In genomic region chr11:90663052-90663451, GRCm38 (mm10) we compare ENCODE assay signal across 11 mouse cellular contexts. TPM values are rescaled to one million over a fixed set of nuclear protein-coding genes. Genes with fewer than 3 reads are reported as not detected.
DNase-seq lines count a peak whose midpoint lies in the region; ATAC-seq lines count a peak whose summit lies in the region.
"Had no signal": no experiment of that assay in that cellular context is flagged by ENCODE, and none has a peak within 500 bp of the region (broad histone marks: within the 10 kb centered on the region; RNA-seq: fewer than 3 reads in every experiment).

No protein-coding gene starts in this region.

- 0 out of 2 replicates have a peak overlapping the region, but pooled peaks have one; percentile 89 for H3K27ac ChIP-seq in embryonic facial prominence, embryonic 14.5 days (replicated peaks; ENCODE audit: low read depth, low read length)
- H3K27ac ChIP-seq in liver, embryonic 11.5 days (ENCODE audit: low read depth, low read length), result peak overlapping the region; percentile 98
- H3K27ac ChIP-seq in stomach, embryonic 14.5 days (ENCODE audit: low read length), result no peak overlapping the region
- no peak overlapping the region for H3K27ac ChIP-seq in hindbrain, embryonic 12.5 days
- H3K27ac ChIP-seq: heart, adult 2 months; kidney, postnatal 0 days had no signal

- WGBS in embryonic facial prominence, embryonic 14.5 days, result 86% methylated on average over 3 of the region's 3 CpGs
- WGBS in liver, embryonic 11.5 days, result 37% methylated on average over 3 of the region's 3 CpGs
- WGBS in stomach, embryonic 14.5 days, result 54% methylated on average over 3 of the region's 3 CpGs
- WGBS in hindbrain, embryonic 12.5 days, result 88% methylated on average over 3 of the region's 3 CpGs

- peaks cover 70% of the 10 kb centered on the region for H3K4me1 ChIP-seq in megakaryocyte, embryonic 14.5 days
- peaks cover 34% of the 10 kb centered on the region for H3K4me1 ChIP-seq in embryonic facial prominence, embryonic 14.5 days (ENCODE audit: control insufficient read depth, insufficient read depth, low read length)
- peaks cover 45% of the 10 kb centered on the region for H3K4me1 ChIP-seq in liver, embryonic 11.5 days (replicated peaks; ENCODE audit: control insufficient read depth, insufficient read depth, low read length)
- peaks cover 34% of the 10 kb centered on the region for H3K4me1 ChIP-seq in stomach, embryonic 14.5 days (ENCODE audit: control insufficient read depth, insufficient read depth, low read length)
- H3K4me1 ChIP-seq in hindbrain, embryonic 12.5 days, result peaks cover 22% of the 10 kb centered on the region

- no peak overlapping the region for H3K9ac ChIP-seq in embryonic facial prominence, embryonic 14.5 days (ENCODE audit: low read depth, low read length)
- peak overlapping the region; percentile 4; the same call in 1 of the 2 replicates for H3K9ac ChIP-seq in liver, embryonic 11.5 days (ENCODE audit: low read depth, low read length)
- H3K9ac ChIP-seq in stomach, embryonic 14.5 days (replicated peaks; ENCODE audit: low read depth, low read length), result no peak overlapping the region
- no peak overlapping the region for H3K9ac ChIP-seq in hindbrain, embryonic 12.5 days
- H3K9ac ChIP-seq: lung, embryonic 14.5 days had no signal

- peaks cover 72% of the 10 kb centered on the region for H3K36me3 ChIP-seq in megakaryocyte, embryonic 14.5 days (replicated peaks; ENCODE audit: low read length)
- peaks cover 22% of the 10 kb centered on the region for H3K36me3 ChIP-seq in embryonic facial prominence, embryonic 14.5 days (ENCODE audit: control insufficient read depth, insufficient read depth, low read length)
- H3K36me3 ChIP-seq in liver, embryonic 11.5 days (ENCODE audit: control insufficient read depth, insufficient read depth, low read length), result peaks cover 16% of the 10 kb centered on the region; the same call in 1 of the 2 replicates
- H3K36me3 ChIP-seq in stomach, embryonic 14.5 days (ENCODE audit: control insufficient read depth, insufficient read depth, low read length), result peaks cover 3% of the 10 kb centered on the region; the same call in 1 of the 2 replicates
- H3K36me3 ChIP-seq in hindbrain, embryonic 12.5 days, result peaks cover 4% of the 10 kb centered on the region; the same call in 1 of the 2 replicates

- H3K9me3 ChIP-seq in megakaryocyte, embryonic 14.5 days, result no peaks in the 10 kb centered on the region
- H3K9me3 ChIP-seq in embryonic facial prominence, embryonic 14.5 days (ENCODE audit: control insufficient read depth, low read length), result no peaks in the 10 kb centered on the region
- H3K9me3 ChIP-seq in liver, embryonic 11.5 days (ENCODE audit: control insufficient read depth, low read length), result no peaks in the 10 kb centered on the region
- no peaks in the 10 kb centered on the region for H3K9me3 ChIP-seq in stomach, embryonic 14.5 days (ENCODE audit: control insufficient read depth, low read depth, low read length)
- no peaks in the 10 kb centered on the region for H3K9me3 ChIP-seq in hindbrain, embryonic 12.5 days (replicated peaks)

- H3K4me2 ChIP-seq in embryonic facial prominence, embryonic 14.5 days (ENCODE audit: low read depth, low read length), result no peak overlapping the region
- H3K4me2 ChIP-seq in liver, embryonic 11.5 days, result peak overlapping the region; percentile 66
- H3K4me2 ChIP-seq in stomach, embryonic 14.5 days (replicated peaks; ENCODE audit: low read depth, low read length), result no peak overlapping the region
- H3K4me2 ChIP-seq in hindbrain, embryonic 12.5 days (replicated peaks), result no peak overlapping the region
- H3K4me2 ChIP-seq: lung, embryonic 14.5 days had no signal

- H3K27me3 ChIP-seq in megakaryocyte, embryonic 14.5 days (replicated peaks), result no peaks in the 10 kb centered on the region
- H3K27me3 ChIP-seq in embryonic facial prominence, embryonic 14.5 days (replicated peaks; ENCODE audit: control insufficient read depth, insufficient read depth, low read length), result no peaks in the 10 kb centered on the region
- H3K27me3 ChIP-seq in liver, embryonic 11.5 days (replicated peaks; ENCODE audit: control insufficient read depth, insufficient read depth, low read length), result no peaks in the 10 kb centered on the region
- no peaks in the 10 kb centered on the region for H3K27me3 ChIP-seq in stomach, embryonic 14.5 days (ENCODE audit: control insufficient read depth, insufficient read depth, low read length)
- no peaks in the 10 kb centered on the region for H3K27me3 ChIP-seq in hindbrain, embryonic 12.5 days

- peak overlapping the region; percentile 85 for H3K4me3 ChIP-seq in megakaryocyte, embryonic 14.5 days (replicated peaks)
- H3K4me3 ChIP-seq in embryonic facial prominence, embryonic 14.5 days (ENCODE audit: low read depth, low read length), result no peak overlapping the region
- H3K4me3 ChIP-seq in liver, embryonic 11.5 days (ENCODE audit: low read depth, low read length), result no peak overlapping the region
- H3K4me3 ChIP-seq in stomach, embryonic 14.5 days (ENCODE audit: low read depth, low read length), result no peak overlapping the region
- no peak overlapping the region for H3K4me3 ChIP-seq in hindbrain, embryonic 12.5 days
- H3K4me3 ChIP-seq: heart, adult 2 months had no signal

- ATAC-seq in megakaryocyte, adult 5-6 weeks (ENCODE audit: poor library complexity, severe bottlenecking), result no peak
- ATAC-seq in embryonic facial prominence, embryonic 14.5 days (ENCODE audit: low read depth), result no peak
- ATAC-seq in liver, embryonic 11.5 days (replicated peaks; ENCODE audit: low FRiP score), result peak; percentile 76
- ATAC-seq in stomach, embryonic 14.5 days (ENCODE audit: insufficient number of reproducible peaks, insufficient read depth, low FRiP score, low read depth), result 0 out of 2 replicates have a peak, but pooled peaks have one; percentile 29
- ATAC-seq in hindbrain, embryonic 12.5 days (ENCODE audit: low FRiP score), result no peak
- ATAC-seq: hindbrain, embryonic 16.5 days had no signal

- DNase-seq in embryonic facial prominence, embryonic 14.5 days (ENCODE audit: low spot score), result no peak
- DNase-seq in liver, embryonic 11.5 days (ENCODE audit: low spot score), result no peak
- no peak for DNase-seq in ovary, postnatal 36 days (ENCODE audit: low spot score)
- DNase-seq: heart, adult 2 months; lung, embryonic 14.5 days had no signal

RNA-seq across cellular contexts. Expression of gene Cox11, which starts 25.1 kb away (rescaled TPM):
- 10.5 and 16.0 TPM in 2 replicates for polyA plus RNA-seq in megakaryocyte, embryonic 14.5 days (2012; ENCODE audit: insufficient read depth, low replicate concordance)
- 18.5 and 22.2 TPM in 2 replicates for total RNA-seq in megakaryocyte, adult 5-6 weeks (2015)
- 6.4 and 11.7 TPM in 2 replicates for total RNA-seq in megakaryocyte, adult 5-6 weeks (2017)
- polyA plus RNA-seq in embryonic facial prominence, embryonic 14.5 days (2014; fragmentation: Nextera tagmentation; extraction: Ambion mirVana), result 22.8 and 23.3 TPM in 2 replicates
- 25.9 and 28.8 TPM in 2 replicates for polyA plus RNA-seq in liver, embryonic 11.5 days (2014; fragmentation: Nextera tagmentation; extraction: Ambion mirVana)
- 27.7 and 30.9 TPM in 2 replicates for polyA plus RNA-seq in stomach, embryonic 14.5 days (2014; fragmentation: Nextera tagmentation; extraction: Ambion mirVana)
- 39.2 and 47.1 TPM in 2 replicates for polyA plus RNA-seq in hindbrain, embryonic 12.5 days (2016; fragmentation: Nextera tagmentation; extraction: Ambion mirVana)

RNA-seq across cellular contexts. Expression of gene Tom1l1, which starts 25.1 kb away (rescaled TPM):
- polyA plus RNA-seq in megakaryocyte, embryonic 14.5 days (2012; ENCODE audit: insufficient read depth, low replicate concordance), result 1.9 and 3.3 TPM in 2 replicates
- total RNA-seq in megakaryocyte, adult 5-6 weeks (2015), result 0.47 and 1.3 TPM in 2 replicates
- 2.2 and 5.9 TPM in 2 replicates for total RNA-seq in megakaryocyte, adult 5-6 weeks (2017)
- 28.8 and 34.4 TPM in 2 replicates for polyA plus RNA-seq in embryonic facial prominence, embryonic 14.5 days (2014; fragmentation: Nextera tagmentation; extraction: Ambion mirVana)
- 60.7 and 66.0 TPM in 2 replicates for polyA plus RNA-seq in liver, embryonic 11.5 days (2014; fragmentation: Nextera tagmentation; extraction: Ambion mirVana)
- 37.3 and 41.2 TPM in 2 replicates for polyA plus RNA-seq in stomach, embryonic 14.5 days (2014; fragmentation: Nextera tagmentation; extraction: Ambion mirVana)
- polyA plus RNA-seq in hindbrain, embryonic 12.5 days (2016; fragmentation: Nextera tagmentation; extraction: Ambion mirVana), result 15.5 and 17.0 TPM in 2 replicates

RNA-seq across cellular contexts. Expression of gene Stxbp4, which starts 25.2 kb away (rescaled TPM):
- 0.15 TPM in 1 of 2 replicates, not detected in the other for polyA plus RNA-seq in megakaryocyte, embryonic 14.5 days (2012; ENCODE audit: insufficient read depth, low replicate concordance)
- 1.7 and 2.6 TPM in 2 replicates for total RNA-seq in megakaryocyte, adult 5-6 weeks (2015)
- 0.95 and 1.1 TPM in 2 replicates for total RNA-seq in megakaryocyte, adult 5-6 weeks (2017)
- 17.9 and 21.6 TPM in 2 replicates for polyA plus RNA-seq in embryonic facial prominence, embryonic 14.5 days (2014; fragmentation: Nextera tagmentation; extraction: Ambion mirVana)
- 16.6 and 17.9 TPM in 2 replicates for polyA plus RNA-seq in liver, embryonic 11.5 days (2014; fragmentation: Nextera tagmentation; extraction: Ambion mirVana)
- polyA plus RNA-seq in stomach, embryonic 14.5 days (2014; fragmentation: Nextera tagmentation; extraction: Ambion mirVana), result 25.9 and 27.2 TPM in 2 replicates
- polyA plus RNA-seq in hindbrain, embryonic 12.5 days (2016; fragmentation: Nextera tagmentation; extraction: Ambion mirVana), result 37.6 and 38.6 TPM in 2 replicates

Comparison
In these comparisons a context has a peak if more than half of its experiments do, and no peak if none do; other contexts are left out.
1. ATAC-seq: peak in liver, embryonic 11.5 days (single experiment) and stomach, embryonic 14.5 days (single experiment); none in megakaryocyte, adult 5-6 weeks (single experiment), embryonic facial prominence, embryonic 14.5 days (single experiment) and hindbrain, embryonic 12.5 days (single experiment).
2. H3K27ac ChIP-seq: peak in embryonic facial prominence, embryonic 14.5 days (single experiment) and liver, embryonic 11.5 days (single experiment); none in stomach, embryonic 14.5 days (single experiment) and hindbrain, embryonic 12.5 days (single experiment).
3. RNA of gene Stxbp4, which starts 25.2 kb away (polyA plus RNA-seq): 37.6 to 38.6 TPM in hindbrain, embryonic 12.5 days, 25.9 to 27.2 TPM in stomach, embryonic 14.5 days, 17.9 to 21.6 TPM in embryonic facial prominence, embryonic 14.5 days and 16.6 to 17.9 TPM in liver, embryonic 11.5 days; 0.15 TPM in megakaryocyte, embryonic 14.5 days; every median in the first group is over 10 times any median in the second.